Mouse (Mus musculus) embryo, embryonic 10 days (tissue): Measurements from ENCODE around the gene Fyn.

Source experiments
- DNase-seq: peaks from one replicate; pipeline ENCODE4 v3.0.0-alpha.2; 2015; ENCODE audit warnings: low spot score

Fyn gene

DNA sequence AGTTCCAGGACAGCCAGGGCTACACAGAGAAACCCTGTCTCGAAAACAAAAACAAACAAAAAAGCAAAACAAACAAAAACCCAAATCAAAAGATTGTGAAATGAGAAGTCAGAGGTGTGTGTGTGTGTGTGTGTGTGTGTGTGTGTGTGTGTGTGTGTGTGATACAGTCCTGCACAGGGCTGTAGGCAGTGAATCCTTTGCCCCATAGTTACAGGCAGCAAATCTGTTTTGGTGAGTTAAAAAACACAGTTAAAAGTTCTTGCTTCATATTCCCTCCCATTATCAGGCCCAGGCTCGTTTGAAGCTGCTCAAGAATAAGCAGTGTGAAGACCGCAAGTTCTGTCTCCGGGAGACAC is 244.0 kb downstream of the Fyn start, which contains the start of gene Traf3ip2:
Gene Traf3ip2, plus strand, starts transcription at position 302 of the 356 bp plus-strand sequence.
- no peak for DNase-seq

DNA sequence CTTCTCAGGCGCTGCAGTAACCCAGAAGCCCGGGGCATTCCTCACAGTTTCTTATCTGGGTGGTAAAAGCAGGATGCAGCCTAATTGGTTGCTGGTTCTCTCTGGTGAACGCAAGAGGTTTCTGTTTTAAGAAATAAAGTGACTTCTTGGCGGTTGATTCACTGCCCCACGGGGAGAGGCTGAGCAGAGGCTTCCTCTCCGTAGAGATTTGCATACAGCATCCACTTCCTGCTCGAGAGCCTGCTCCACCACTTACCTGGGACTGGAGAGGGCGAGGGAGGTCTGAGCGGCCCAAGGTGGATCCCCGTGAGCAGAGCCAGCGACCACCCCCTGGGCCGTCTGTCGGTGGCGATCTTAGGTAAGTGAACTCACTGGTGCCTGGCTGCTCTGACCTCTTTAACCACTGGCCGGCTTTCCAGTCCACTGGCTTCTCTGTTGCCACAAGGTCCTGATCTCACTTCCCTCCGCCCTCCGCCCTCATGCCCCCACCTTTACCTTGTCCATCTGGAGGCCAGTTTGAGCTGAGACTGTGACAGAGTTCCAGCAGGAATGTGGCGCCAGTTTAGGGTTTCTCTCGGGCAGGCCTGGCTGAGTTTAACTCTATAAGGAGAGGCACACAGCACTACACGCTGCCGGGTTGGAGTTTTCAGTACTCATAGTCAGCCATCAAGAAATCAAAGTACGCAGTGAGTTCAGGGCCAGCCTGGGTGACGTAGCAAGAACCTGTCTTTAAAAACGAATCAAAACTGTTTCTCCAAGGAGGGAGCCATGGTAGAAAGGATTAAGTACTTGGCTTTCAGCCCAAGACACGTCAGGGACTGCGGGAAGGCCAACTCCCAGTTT is 244.6 kb downstream of the Fyn start:
- peak; percentile 81 for DNase-seq

DNA sequence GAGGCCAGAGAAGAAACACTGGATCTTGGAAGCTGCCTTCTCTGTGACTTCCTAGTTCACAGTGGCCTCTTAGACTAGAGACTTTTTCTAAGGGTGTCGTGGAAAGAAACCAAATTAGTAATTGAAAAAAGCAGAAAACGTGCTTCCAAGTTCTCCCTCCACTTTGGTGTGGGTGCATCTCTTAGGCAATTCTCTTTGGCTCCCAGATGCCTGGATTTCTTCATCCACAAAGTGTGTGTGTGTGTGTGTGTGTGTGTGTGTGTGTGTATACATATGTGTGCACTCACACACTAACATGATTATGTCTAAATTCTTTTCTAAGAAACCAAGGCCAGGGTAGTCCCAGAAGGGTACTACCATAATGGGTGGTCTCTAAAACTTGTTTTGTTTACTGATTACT is 245.3 kb downstream of the Fyn start:
- DNase-seq, result no peak

DNA sequence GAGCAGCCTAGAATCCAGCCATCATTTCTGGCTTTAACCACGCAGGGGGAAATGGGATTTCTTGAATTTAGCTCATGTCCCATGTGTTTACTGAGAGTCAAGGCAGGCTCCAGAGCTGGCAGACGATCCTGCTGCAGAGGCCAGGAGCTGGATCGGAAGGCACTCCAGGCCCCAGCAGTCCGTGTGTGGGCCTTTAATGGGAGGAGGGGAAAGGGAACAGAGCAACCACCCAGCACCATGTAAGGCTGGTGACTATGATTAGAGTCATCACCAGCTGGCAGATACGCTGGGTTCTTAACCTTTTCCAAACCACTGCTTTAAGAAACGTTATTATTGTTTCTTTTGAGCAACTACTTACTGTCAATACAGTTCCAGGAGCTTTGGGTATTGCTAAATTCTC is 246.0 kb downstream of the Fyn start:
- DNase-seq, result no peak
